ENCODE assay signal across 22 mouse cellular contexts in genomic region chr9:27937253-27937652, GRCm38 (mm10).
DNase-seq lines count a peak whose midpoint lies in the region; ATAC-seq and TF ChIP-seq lines count a peak whose summit lies in the region.
"Had no signal": no experiment of that assay in that cellular context is flagged by ENCODE, and none has a peak within 500 bp of the region (broad histone marks: within the 10 kb centered on the region; RNA-seq: fewer than 3 reads in every experiment).

No protein-coding gene starts in this region.

- no peak overlapping the region for H3K27ac ChIP-seq in hindbrain, postnatal 0 days
- no peak overlapping the region for H3K27ac ChIP-seq in hindbrain, embryonic 12.5 days
- H3K27ac ChIP-seq in limb, embryonic 15.5 days: no peak overlapping the region
- no peak overlapping the region for H3K27ac ChIP-seq in heart, embryonic 11.5 days (ENCODE audit: low read depth, low read length)
- no peak overlapping the region for H3K27ac ChIP-seq in cerebellum, adult 2 months (ENCODE audit: insufficient read depth, low read length)
- H3K27ac ChIP-seq: embryonic facial prominence, embryonic 13.5 days; forebrain, embryonic 10.5 days; hindbrain, embryonic 10.5 days; liver, embryonic 12.5 days; midbrain, embryonic 15.5 days had no signal

- H3K36me3 ChIP-seq in hindbrain, postnatal 0 days (ENCODE audit: insufficient read depth, low read length): no peaks in the 10 kb centered on the region
- no peaks in the 10 kb centered on the region for H3K36me3 ChIP-seq in hindbrain, embryonic 12.5 days
- no peaks in the 10 kb centered on the region for H3K36me3 ChIP-seq in limb, embryonic 15.5 days
- H3K36me3 ChIP-seq in heart, embryonic 11.5 days (ENCODE audit: control insufficient read depth, insufficient read depth, low read length): no peaks in the 10 kb centered on the region
- H3K36me3 ChIP-seq: embryonic facial prominence, embryonic 13.5 days; forebrain, embryonic 10.5 days; hindbrain, embryonic 10.5 days; liver, embryonic 12.5 days; midbrain, embryonic 15.5 days had no signal

- no peaks in the 10 kb centered on the region for H3K4me1 ChIP-seq in hindbrain, postnatal 0 days (ENCODE audit: insufficient read depth, low read length)
- no peaks in the 10 kb centered on the region for H3K4me1 ChIP-seq in hindbrain, embryonic 12.5 days
- peaks cover 9% of the 10 kb centered on the region for H3K4me1 ChIP-seq in limb, embryonic 15.5 days
- no peaks in the 10 kb centered on the region for H3K4me1 ChIP-seq in heart, embryonic 11.5 days (ENCODE audit: control insufficient read depth, insufficient read depth, low read length)
- H3K4me1 ChIP-seq in cerebellum, adult 2 months (ENCODE audit: control insufficient read depth, insufficient read depth, low read length): no peaks in the 10 kb centered on the region
- H3K4me1 ChIP-seq: embryonic facial prominence, embryonic 13.5 days; forebrain, embryonic 10.5 days; hindbrain, embryonic 10.5 days; liver, embryonic 12.5 days; megakaryocyte, embryonic 14.5 days; midbrain, embryonic 15.5 days had no signal

- peak; percentile 31 for DNase-seq in hindbrain, postnatal 0 days (ENCODE audit: low spot score)
- peak; percentile 36 for DNase-seq in 3T3-L1 (ENCODE audit: low read depth, low spot score)
- DNase-seq in fat pad, adult 2 months (ENCODE audit: extremely low read depth, low read depth, low spot score): peak; percentile 92
- no peak for DNase-seq in cerebellum, adult 2 months
- DNase-seq: adrenal gland, adult 8-10 months; cerebellum, adult 9-10 months; forebrain, postnatal 0 days; kidney, postnatal 10 days; lung, adult 2 months; right cerebral cortex, adult 18-20 months; spleen, adult 18-20 months; thymus, postnatal 36 days had no signal

- no peak for ATAC-seq in hindbrain, postnatal 0 days
- ATAC-seq in hindbrain, embryonic 12.5 days (ENCODE audit: low FRiP score): no peak
- ATAC-seq in limb, embryonic 15.5 days (ENCODE audit: insufficient number of reproducible peaks, low FRiP score, low TSS enrichment, low read depth): peak; percentile 14; the same call in 1 of the 2 replicates
- ATAC-seq in heart, embryonic 11.5 days (replicated peaks; ENCODE audit: insufficient number of reproducible peaks, low FRiP score, low TSS enrichment): no peak
- ATAC-seq: forebrain, postnatal 0 days; inflammation-experienced regulatory T-cells, adult 6 months; liver, embryonic 12.5 days; midbrain, embryonic 15.5 days had no signal

- H3K9me3 ChIP-seq in hindbrain, postnatal 0 days (ENCODE audit: low read length): no peaks in the 10 kb centered on the region
- H3K9me3 ChIP-seq in hindbrain, embryonic 12.5 days (replicated peaks): no peaks in the 10 kb centered on the region
- H3K9me3 ChIP-seq in limb, embryonic 15.5 days: no peaks in the 10 kb centered on the region
- H3K9me3 ChIP-seq in heart, embryonic 11.5 days (replicated peaks; ENCODE audit: control insufficient read depth, low read length): no peaks in the 10 kb centered on the region
- H3K9me3 ChIP-seq: embryonic facial prominence, embryonic 13.5 days; forebrain, embryonic 10.5 days; hindbrain, embryonic 10.5 days; liver, embryonic 12.5 days; megakaryocyte, embryonic 14.5 days; midbrain, embryonic 15.5 days had no signal

- H3K9ac ChIP-seq in hindbrain, postnatal 0 days (replicated peaks; ENCODE audit: low read length): no peak overlapping the region
- no peak overlapping the region for H3K9ac ChIP-seq in hindbrain, embryonic 12.5 days
- H3K9ac ChIP-seq in limb, embryonic 15.5 days: no peak overlapping the region
- H3K9ac ChIP-seq in heart, embryonic 11.5 days (ENCODE audit: low read depth, low read length): no peak overlapping the region
- H3K9ac ChIP-seq: embryonic facial prominence, embryonic 13.5 days; forebrain, postnatal 0 days; liver, embryonic 12.5 days; midbrain, embryonic 15.5 days had no signal

- H3K4me2 ChIP-seq in hindbrain, postnatal 0 days (ENCODE audit: low read depth, low read length): no peak overlapping the region
- H3K4me2 ChIP-seq in hindbrain, embryonic 12.5 days (replicated peaks): no peak overlapping the region
- H3K4me2 ChIP-seq in limb, embryonic 15.5 days: no peak overlapping the region
- no peak overlapping the region for H3K4me2 ChIP-seq in heart, embryonic 11.5 days
- H3K4me2 ChIP-seq: embryonic facial prominence, embryonic 13.5 days; liver, embryonic 12.5 days; midbrain, embryonic 15.5 days had no signal

- no peak for TF ChIP-seq CTCF in hindbrain, postnatal 0 days (IDR thresholded peaks at IDR 0.05; ENCODE audit: low read depth)
- no peak for TF ChIP-seq CTCF in cerebellum, adult 2 months (IDR thresholded peaks at IDR 0.05; ENCODE audit: borderline replicate concordance, insufficient read depth, low read depth, low read length)

- TF ChIP-seq POLR2A in cerebellum, adult 2 months (IDR thresholded peaks at IDR 0.05; ENCODE audit: borderline replicate concordance, insufficient read depth, low read length): no peak

- no peak overlapping the region for H3K4me3 ChIP-seq in hindbrain, postnatal 0 days (ENCODE audit: low read length)
- H3K4me3 ChIP-seq in hindbrain, embryonic 12.5 days: no peak overlapping the region
- H3K4me3 ChIP-seq in limb, embryonic 15.5 days: no peak overlapping the region
- H3K4me3 ChIP-seq in heart, embryonic 11.5 days (ENCODE audit: low read depth, low read length): no peak overlapping the region
- H3K4me3 ChIP-seq in cerebellum, adult 2 months (replicated peaks; ENCODE audit: insufficient read depth, low read depth, low read length): no peak overlapping the region
- H3K4me3 ChIP-seq: embryonic facial prominence, embryonic 13.5 days; forebrain, embryonic 10.5 days; hindbrain, embryonic 10.5 days; liver, embryonic 12.5 days; megakaryocyte, embryonic 14.5 days; midbrain, embryonic 15.5 days had no signal

- no peaks in the 10 kb centered on the region for H3K27me3 ChIP-seq in hindbrain, postnatal 0 days (ENCODE audit: insufficient read depth, low read length)
- no peaks in the 10 kb centered on the region for H3K27me3 ChIP-seq in hindbrain, embryonic 12.5 days
- H3K27me3 ChIP-seq in limb, embryonic 15.5 days: no peaks in the 10 kb centered on the region
- no peaks in the 10 kb centered on the region for H3K27me3 ChIP-seq in heart, embryonic 11.5 days (ENCODE audit: control insufficient read depth, insufficient read depth, low read length)
- no peaks in the 10 kb centered on the region for H3K27me3 ChIP-seq in cerebellum, adult 2 months (ENCODE audit: control insufficient read depth, insufficient read depth, low read length)
- H3K27me3 ChIP-seq: embryonic facial prominence, embryonic 13.5 days; liver, embryonic 12.5 days; megakaryocyte, embryonic 14.5 days; midbrain, embryonic 15.5 days had no signal

Comparison
In these comparisons a context has a peak if more than half of its experiments do, and no peak if none do; other contexts are left out.
1. DNase-seq: peak in hindbrain, postnatal 0 days (single experiment), 3T3-L1 (single experiment) and fat pad, adult 2 months (single experiment); none in cerebellum, adult 2 months (0 of 2).